Mouse (Mus musculus): ENCODE measurements at regions not wholly inside any gene's neighbourhood (a gene's known extent, or its start where the extent isn't known, plus 50 kb on each side); places are given as distances from the start of the nearest gene placed in this dataset.

DNA sequence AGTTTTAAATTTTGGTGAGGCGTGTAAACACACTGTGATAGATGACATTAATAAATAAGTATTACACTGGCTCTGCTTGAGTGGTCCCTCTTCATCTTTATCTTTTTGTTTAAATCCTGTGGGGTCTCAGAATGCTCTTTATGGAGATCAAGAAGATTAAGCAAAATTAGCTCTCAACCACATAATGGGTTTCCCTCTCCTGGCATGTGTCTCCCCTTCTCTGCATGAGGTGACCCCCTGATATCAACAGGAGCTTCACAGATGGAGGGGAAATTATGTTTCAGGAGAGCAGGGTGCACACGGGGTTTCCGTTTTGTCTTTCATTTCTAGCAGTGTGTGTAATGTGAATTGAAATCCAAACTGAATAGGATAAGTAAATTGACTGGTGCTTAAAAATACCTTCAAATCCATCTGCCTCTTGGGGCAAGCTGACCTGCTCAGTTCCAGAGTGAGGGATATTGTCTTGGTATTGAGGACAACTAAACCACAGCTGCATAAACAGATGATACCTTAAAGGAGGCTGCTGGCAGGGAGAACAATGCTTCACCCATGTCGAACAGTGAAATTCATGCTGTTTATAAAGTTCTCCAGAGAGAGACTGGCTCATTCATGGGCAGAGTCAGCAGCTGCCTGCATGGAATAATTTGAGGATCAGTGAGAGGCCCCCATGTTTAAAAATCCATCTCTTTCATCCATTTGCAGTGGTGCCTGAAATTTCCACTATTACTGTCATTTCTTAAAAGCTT lies 518.3 kb upstream of the Nr2f1 start:
- DNase-seq (ENCODE audit: low spot score): no peak

DNA sequence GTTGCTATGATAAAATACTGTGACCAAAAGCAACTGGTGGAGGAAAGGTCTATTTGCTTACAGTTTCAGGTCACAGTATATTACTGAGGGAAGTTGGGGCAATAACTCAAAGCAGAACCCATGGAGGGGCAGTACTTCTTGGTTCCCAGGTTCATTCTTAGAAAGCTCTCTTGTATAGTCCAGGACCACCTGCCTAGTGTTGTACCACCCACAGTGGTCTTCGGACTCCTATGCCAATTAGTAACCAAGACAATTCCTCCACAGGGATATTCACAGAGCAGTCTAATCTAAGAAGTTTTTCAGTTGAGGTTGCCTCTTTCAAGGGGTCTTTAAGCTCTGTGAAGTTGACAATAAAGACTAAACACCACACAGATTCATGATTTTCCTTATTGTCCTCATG lies 517.6 kb upstream of the Nr2f1 start:
- DNase-seq (ENCODE audit: low spot score): no peak

GRCm38 (mm10) chr13:78704693-78705092 lies 505.1 kb upstream of the Nr2f1 start:
- DNase-seq (ENCODE audit: low spot score): no peak

DNA sequence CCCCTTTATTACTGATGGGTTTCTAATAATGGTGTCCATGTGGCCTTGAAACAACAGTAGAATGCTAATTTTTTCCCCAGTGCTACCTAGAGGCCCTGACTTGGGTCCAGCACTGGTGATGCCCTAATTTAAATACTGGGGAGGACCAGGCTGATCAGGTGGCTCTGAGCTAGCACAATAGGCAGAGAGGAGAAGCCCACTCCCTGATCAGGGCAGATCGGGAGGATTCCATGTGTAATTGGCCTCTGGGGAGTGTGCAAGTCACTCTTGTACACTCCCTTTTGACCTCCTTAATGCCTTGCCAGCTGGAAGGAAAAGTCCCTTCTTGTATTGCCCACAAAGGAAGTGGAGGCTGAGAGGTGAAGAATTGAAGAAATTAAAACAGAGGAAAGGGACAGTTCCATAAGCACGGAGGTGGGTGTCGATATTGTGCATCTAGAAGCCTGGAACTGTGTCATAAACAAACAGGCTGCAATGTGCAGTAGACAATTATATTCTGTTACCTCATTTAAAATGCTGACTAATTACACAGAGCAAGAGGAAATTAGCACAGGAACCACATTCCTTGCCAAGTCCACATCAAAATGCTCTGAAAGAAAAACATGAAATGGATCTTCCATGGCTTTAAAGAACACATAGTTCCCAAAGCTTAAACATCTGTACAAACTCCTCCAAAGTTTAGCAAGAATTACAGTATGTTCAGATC lies 498.4 kb upstream of the Nr2f1 start:
- DNase-seq (ENCODE audit: low spot score): no peak

GRCm38 (mm10) chr13:78679255-78679895 lies 479.8 kb upstream of the Nr2f1 start:
- DNase-seq (ENCODE audit: low spot score): peak; percentile 56

DNA sequence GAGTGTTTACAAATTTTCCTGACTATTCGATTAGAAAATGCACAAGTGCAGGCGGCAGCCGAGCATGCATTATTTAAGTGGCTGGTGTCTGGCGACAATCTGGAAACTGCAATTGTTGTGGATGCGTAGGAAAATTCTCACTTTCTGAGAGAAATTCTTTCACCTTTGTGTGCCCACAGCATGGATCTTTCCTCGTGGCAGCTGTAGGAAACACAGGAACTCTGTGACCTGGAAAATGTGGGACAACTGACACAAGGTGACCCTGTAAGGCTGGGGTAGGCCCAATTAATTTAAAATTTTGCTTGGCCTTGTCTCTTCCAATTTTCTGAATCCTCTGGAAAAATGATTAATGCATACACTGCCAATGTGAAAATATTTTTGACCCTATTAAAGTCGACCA lies 478.7 kb upstream of the Nr2f1 start:
- peak; percentile 15 for DNase-seq (ENCODE audit: low spot score)

GRCm38 (mm10) chr13:78658285-78658684 lies 458.7 kb upstream of the Nr2f1 start:
- DNase-seq (ENCODE audit: low spot score): no peak

- DNase-seq (ENCODE audit: low spot score): no peak
Observed at GRCm38 (mm10) chr13:78656766-78657165, 457.2 kb upstream of the Nr2f1 start.

DNA sequence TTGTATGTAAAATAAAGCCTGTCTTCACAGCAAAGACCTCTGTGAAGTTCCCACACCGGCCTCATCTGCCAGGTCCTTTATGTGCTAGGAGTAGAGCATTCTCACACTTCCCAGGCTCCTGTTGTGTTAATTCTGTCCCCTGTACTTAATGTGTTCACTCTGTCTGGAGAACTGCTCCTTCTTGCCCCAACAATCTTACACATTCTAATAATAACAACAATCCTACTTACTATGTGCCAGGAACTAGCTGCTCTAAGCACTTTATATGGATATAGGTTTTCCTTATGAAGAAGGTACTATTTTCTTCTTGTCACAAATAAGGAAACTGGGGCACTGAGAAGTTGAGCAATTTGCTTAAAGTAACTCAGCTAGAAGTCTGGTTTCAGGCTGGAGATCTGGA lies 456.6 kb upstream of the Nr2f1 start:
- DNase-seq (ENCODE audit: low spot score): no peak

GRCm38 (mm10) chr13:78650824-78651223 lies 451.3 kb upstream of the Nr2f1 start:
- no peak for DNase-seq (ENCODE audit: low spot score)

GRCm38 (mm10) chr13:78644556-78644955 lies 445.0 kb upstream of the Nr2f1 start:
- no peak for DNase-seq (ENCODE audit: low spot score)

DNA sequence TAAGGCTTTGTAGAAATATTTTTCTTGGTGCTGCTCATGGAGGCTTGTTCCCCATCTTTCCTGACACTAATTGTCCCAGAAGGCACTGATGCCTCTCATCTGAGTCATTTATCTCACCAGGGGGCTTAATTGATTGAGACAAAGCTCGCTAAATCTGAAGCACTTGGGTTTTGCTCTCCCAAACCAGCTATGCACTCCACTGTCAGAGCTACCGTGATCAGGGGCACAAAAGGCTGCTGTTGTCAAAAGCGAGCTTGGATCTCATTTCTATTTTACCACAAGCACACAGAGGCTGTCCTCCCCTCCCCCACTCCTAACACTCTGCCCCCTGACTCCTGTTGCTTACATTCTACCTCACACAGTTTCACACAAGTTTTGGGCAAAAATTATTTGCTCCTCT lies 443.5 kb upstream of the Nr2f1 start:
- DNase-seq (ENCODE audit: low spot score): peak; percentile 73

- no peak for DNase-seq (ENCODE audit: low spot score)
Observed at GRCm38 (mm10) chr13:78642443-78642729, 442.8 kb upstream of the Nr2f1 start.

GRCm38 (mm10) chr13:78641687-78642442 lies 442.3 kb upstream of the Nr2f1 start:
- no peak for DNase-seq (ENCODE audit: low spot score)

GRCm38 (mm10) chr13:78640340-78640739 lies 440.8 kb upstream of the Nr2f1 start:
- DNase-seq (ENCODE audit: low spot score): no peak

DNA sequence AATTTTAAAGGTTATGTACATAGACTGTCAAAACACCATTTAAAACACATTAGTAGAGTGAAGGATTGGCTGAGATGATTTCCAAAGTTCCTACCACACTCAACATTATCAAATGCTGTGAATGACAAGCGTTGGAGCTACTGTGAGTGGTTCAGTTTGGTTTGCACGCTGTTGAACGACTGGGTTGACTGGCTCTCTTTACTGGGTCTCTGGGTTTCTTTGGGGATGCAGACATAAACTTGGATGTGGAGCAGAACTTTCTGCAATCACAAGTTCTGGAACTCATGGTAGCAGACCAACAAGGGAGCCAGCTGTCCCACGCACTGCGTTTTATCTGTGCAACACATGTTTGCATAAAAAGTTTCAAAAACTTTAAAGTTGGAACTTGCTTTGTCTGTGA lies 438.9 kb upstream of the Nr2f1 start:
- no peak for DNase-seq (ENCODE audit: low spot score)

- DNase-seq (ENCODE audit: low spot score): no peak
Observed at GRCm38 (mm10) chr13:78631609-78632008, 432.1 kb upstream of the Nr2f1 start.

- DNase-seq (ENCODE audit: low spot score): peak; percentile 76
Observed at GRCm38 (mm10) chr13:78629041-78629727, 429.6 kb upstream of the Nr2f1 start.

DNA sequence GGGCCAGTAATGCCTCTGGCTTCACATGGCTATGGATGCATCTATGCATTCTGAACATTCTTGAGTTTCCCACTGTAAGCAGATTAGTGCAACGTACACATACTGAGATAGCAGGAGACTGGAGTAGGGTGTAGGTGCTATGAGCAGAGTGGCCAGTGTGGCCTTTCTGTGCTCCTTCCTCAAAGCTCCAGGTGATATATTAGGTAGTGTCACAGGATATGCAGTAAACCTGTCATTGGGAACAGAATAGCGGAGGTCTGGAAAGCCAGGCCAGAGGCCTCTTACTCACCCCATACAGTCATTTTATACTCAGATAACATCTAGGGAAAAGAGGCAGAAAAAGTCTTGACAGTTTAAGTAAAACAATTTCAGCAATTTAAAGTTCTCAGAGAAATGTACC lies 424.1 kb upstream of the Nr2f1 start:
- peak; percentile 42 for DNase-seq (ENCODE audit: low spot score)

DNA sequence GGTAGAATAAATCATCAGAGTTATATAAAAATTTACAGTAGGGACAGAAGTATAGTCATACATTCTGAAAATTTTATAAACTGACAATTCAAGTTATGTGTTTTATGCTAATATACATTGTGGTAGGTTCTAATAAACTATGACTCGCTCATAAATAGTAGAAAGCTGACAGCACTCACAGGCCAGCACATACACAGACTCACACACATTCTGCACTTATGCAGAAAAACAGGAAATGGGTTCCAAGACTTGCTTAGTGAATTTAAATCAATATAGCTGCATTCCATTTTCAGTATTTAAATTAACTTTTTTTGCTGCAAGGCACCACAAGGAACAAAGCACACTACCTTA lies 403.3 kb upstream of the Nr2f1 start:
- DNase-seq (ENCODE audit: low spot score): no peak

DNA sequence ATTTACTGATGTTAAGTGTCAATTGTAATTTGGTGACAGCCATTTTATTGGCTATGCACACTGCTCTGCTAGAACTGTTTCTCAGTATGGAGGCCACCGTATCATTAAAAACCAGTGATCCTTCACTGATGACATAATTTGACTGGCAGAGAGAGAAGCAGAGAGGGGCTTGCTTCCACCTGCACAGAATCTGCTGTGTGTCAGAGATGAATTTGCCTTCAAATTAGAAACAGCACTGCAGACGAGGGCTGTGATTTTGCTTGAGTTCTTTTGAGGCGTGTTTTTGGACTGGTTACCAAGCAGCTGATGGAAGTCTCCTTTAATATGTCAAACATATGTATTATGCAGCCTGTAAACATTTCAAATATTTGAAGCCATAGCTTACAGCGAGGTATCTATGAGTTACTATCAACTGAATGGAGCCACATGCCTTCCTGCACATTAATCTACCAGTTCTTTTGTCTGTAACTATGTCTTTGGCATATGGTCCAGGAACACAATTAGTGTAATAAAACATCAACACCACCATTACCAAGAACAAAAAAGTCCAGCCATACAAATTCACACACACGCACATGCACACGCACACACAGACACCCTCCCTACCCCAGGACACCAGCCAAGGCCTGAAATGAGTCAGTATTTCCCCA lies 402.8 kb upstream of the Nr2f1 start:
- peak; percentile 36 for DNase-seq (ENCODE audit: low spot score)

Data from embryo, embryonic 10.5 days (tissue).